Mouse (Mus musculus) liver, postnatal 0 days (tissue): ENCODE measurements around the gene Hps5. TPM values are rescaled to one million over a fixed set of nuclear protein-coding genes. Genes with fewer than 3 reads are reported as not detected.

Source experiments
- ATAC-seq: fragments of 200-750 bp; cut with Nextera tagmentation; 2 replicates; pipeline ENCODE4 v1.8.0; 2017; ENCODE audit warnings: mild to moderate bottlenecking, moderate library complexity
- DNase-seq: peaks from one replicate; pipeline ENCODE4 v3.0.0-alpha.2; 2016
- H3K27ac ChIP-seq: fragments of 300-500 bp; sonication (generic); 2 replicates; pipeline ENCODE4 v1.5.1; 2014; ENCODE audit warnings: antibody characterized with exemption, moderate library complexity, mild to moderate bottlenecking, low read depth
- H3K27me3 ChIP-seq: fragments of 300-500 bp; sonication (generic); 2 replicates; pipeline ENCODE4 v1.6.1; 2014; ENCODE audit warnings: low read length, control low read depth, mixed read lengths; ENCODE audit not compliant: insufficient read depth
- H3K36me3 ChIP-seq: fragments of 300-500 bp; sonication (generic); replicated peaks from 2 replicates; pipeline ENCODE4 v1.6.1; 2014; ENCODE audit warnings: mild to moderate bottlenecking, control low read depth, low read length, moderate library complexity, mixed read lengths; ENCODE audit not compliant: insufficient read depth
- H3K4me1 ChIP-seq: fragments of 300-500 bp; sonication (generic); 2 replicates; pipeline ENCODE4 v1.6.1; 2014; ENCODE audit warnings: antibody characterized with exemption, mild to moderate bottlenecking, control low read depth; ENCODE audit not compliant: insufficient read depth
- H3K4me2 ChIP-seq: fragments of 300-500 bp; sonication (generic); 2 replicates; pipeline ENCODE4 v1.6.1; 2014; ENCODE audit warnings: low read depth, mild to moderate bottlenecking, low read length, moderate library complexity, mixed read lengths
- H3K4me3 ChIP-seq: fragments of 300-500 bp; sonication (generic); 2 replicates; pipeline ENCODE4 v1.5.1; 2014; ENCODE audit warnings: low read depth, low read length
- H3K9ac ChIP-seq: fragments of 300-500 bp; sonication (generic); replicated peaks from 2 replicates; pipeline ENCODE4 v1.6.1; 2014; ENCODE audit warnings: mild to moderate bottlenecking, moderate library complexity
- H3K9me3 ChIP-seq: fragments of 300-500 bp; sonication (generic); 2 replicates; pipeline ENCODE4 v1.6.1; 2016; ENCODE audit warnings: mild to moderate bottlenecking, control low read depth, low read length, mixed read lengths
- CTCF ChIP-seq: sonication (generic); IDR thresholded peaks from 2 replicates; pipeline ENCODE4 v1.5.1; 2016; ENCODE audit warnings: antibody characterized with exemption, low read depth
- EP300 ChIP-seq: IDR thresholded peaks from 2 replicates; pipeline ENCODE4 v1.6.1; 2016; ENCODE audit warnings: antibody characterized with exemption, low read depth, mild to moderate bottlenecking
- WGBS: fragments of 180-500 bp; shearing (Covaris S2); extraction: QIAGEN DNeasy Blood & Tissue Kit; methylation state at CpG from one replicate; pipeline ENCODE4 v1.1.7; 2014; ENCODE audit not compliant: insufficient replicate concordance; 5-methylcytosine and 5-hydroxymethylcytosine counted together
- polyA plus RNA-seq: library from polyadenylated mRNA; unstranded; fragments of >200 nt; fragmentation: Nextera tagmentation; extraction: Ambion mirVana; gene quantifications from 2 replicates; pipeline ENCODE4 v1.2.1, GENCODE M21; 2015

Gene Hps5
- polyA plus RNA-seq, 1 experiment from 2014 or later: 3.6 TPM

- no peaks in the 10 kb centered on the region for H3K27me3 ChIP-seq
- no peak for TF ChIP-seq CTCF
- ATAC-seq (no peak), DNase-seq (no peak)
- no peaks in the 10 kb centered on the region for H3K36me3 ChIP-seq
- H3K4me3 ChIP-seq: no peak overlapping the region
- H3K4me2 ChIP-seq: 0 out of 2 replicates have a peak overlapping the region, but pooled peaks have one; percentile 1
- H3K27ac ChIP-seq: peak overlapping the region; percentile 99
- 48% methylated on average over 4 of the region's 4 CpGs for WGBS
- H3K4me1 ChIP-seq: peaks cover 59% of the 10 kb centered on the region
- H3K9ac ChIP-seq: no peak overlapping the region
- H3K9me3 ChIP-seq: no peaks in the 10 kb centered on the region
Observed at GRCm38 (mm10) chr7:46840326-46840725, 44.5 kb upstream of the Hps5 start.

DNA sequence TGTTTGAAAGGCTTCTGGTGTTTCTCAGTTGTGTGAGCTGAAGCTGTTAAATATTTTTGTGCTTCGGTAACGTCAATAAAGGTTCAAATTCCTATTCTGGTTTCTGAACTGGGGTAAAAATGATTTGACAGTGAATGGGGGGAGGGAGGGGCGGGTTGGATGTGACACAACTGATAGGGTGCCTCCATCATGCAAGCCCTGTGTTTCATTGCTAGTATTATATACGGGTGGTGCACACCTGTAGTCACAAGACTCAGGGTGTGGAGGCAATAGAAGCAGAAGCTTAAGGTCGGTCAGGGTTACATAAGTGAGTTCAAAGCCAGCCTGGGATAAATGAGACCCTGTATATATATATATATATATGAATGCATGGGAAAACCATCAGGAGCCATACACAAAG lies 44.0 kb upstream of the Hps5 start:
- Histone ChIP-seq H3K36me3 (no peaks in the 10 kb centered on the region), H3K4me2 (0 out of 2 replicates have a peak overlapping the region, but pooled peaks have one; percentile 1), H3K27me3 (no peaks in the 10 kb centered on the region), H3K9me3 (no peaks in the 10 kb centered on the region), H3K9ac (no peak overlapping the region), H3K4me1 (peaks cover 57% of the 10 kb centered on the region), H3K4me3 (no peak overlapping the region), H3K27ac (peak overlapping the region; percentile 99)
- TF ChIP-seq EP300: no peak
- 52% methylated on average over 5 of the region's 5 CpGs for WGBS
- ATAC-seq (peak; percentile 52), DNase-seq (no peak)

DNA sequence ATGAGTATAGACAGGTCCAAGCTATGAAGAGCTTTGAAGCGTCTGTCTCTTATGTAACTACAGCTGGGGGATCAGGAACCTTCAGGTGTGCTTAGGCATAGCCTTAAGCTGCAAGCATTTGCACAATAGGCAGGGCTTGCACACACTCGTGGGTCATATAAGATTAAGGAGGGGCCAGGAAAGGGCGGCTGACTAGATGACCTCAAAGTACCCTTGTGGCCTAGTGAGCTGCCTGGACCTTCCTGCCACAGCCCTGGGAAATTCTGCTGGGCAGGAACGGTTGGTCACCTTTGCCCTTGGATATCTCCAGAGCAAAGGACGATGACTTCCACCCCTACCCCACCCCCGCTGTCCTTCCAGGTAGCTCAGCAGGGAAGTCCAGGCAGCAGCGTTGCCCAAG lies 43.6 kb upstream of the Hps5 start:
- Histone ChIP-seq H3K27ac (peak overlapping the region; percentile 99), H3K36me3 (no peaks in the 10 kb centered on the region), H3K4me3 (no peak overlapping the region), H3K9ac (peak overlapping the region; percentile 37; the same call in 1 of the 2 replicates), H3K4me1 (peaks cover 54% of the 10 kb centered on the region), H3K27me3 (no peaks in the 10 kb centered on the region), H3K9me3 (no peaks in the 10 kb centered on the region), H3K4me2 (peak overlapping the region; percentile 63)
- TF ChIP-seq CTCF (no peak), EP300 (peak; percentile 34; the same call in 1 of the 2 replicates)
- 28% methylated on average over 7 of the region's 7 CpGs for WGBS
- DNase-seq (peak; percentile 57), ATAC-seq (peak; percentile 76)

- H3K27ac ChIP-seq: peak overlapping the region; percentile 99
- 6% methylated on average over 8 of the region's 8 CpGs for whole genome bisulfite sequencing
- H3K4me1 ChIP-seq: peaks cover 55% of the 10 kb centered on the region
- peak overlapping the region; percentile 37; the same call in 1 of the 2 replicates for H3K9ac ChIP-seq
- ATAC-seq (peak; percentile 17), DNase-seq (peak; percentile 44)
- H3K27me3 ChIP-seq: no peaks in the 10 kb centered on the region
- H3K4me3 ChIP-seq: no peak overlapping the region; the same call in 1 of the 2 replicates
- H3K9me3 ChIP-seq: no peaks in the 10 kb centered on the region
- TF ChIP-seq EP300 (no peak), CTCF (no peak)
- peak overlapping the region; percentile 63 for H3K4me2 ChIP-seq
- no peaks in the 10 kb centered on the region for H3K36me3 ChIP-seq
Observed at GRCm38 (mm10) chr7:46838891-46839302, 43.0 kb upstream of the Hps5 start.

- H3K4me1 ChIP-seq: peaks cover 62% of the 10 kb centered on the region
- H3K4me2 ChIP-seq: peak overlapping the region; percentile 63
- peak overlapping the region; percentile 73 for H3K9ac ChIP-seq
- ATAC-seq (peak; percentile 53), DNase-seq (peak; percentile 58)
- H3K9me3 ChIP-seq: no peaks in the 10 kb centered on the region
- TF ChIP-seq CTCF (no peak), EP300 (peak; percentile 76)
- no peaks in the 10 kb centered on the region for H3K27me3 ChIP-seq
- WGBS: 4% methylated on average over 9 of the region's 9 CpGs
- no peaks in the 10 kb centered on the region for H3K36me3 ChIP-seq
- H3K27ac ChIP-seq: peak overlapping the region; percentile 99
- H3K4me3 ChIP-seq: peak overlapping the region; percentile 36
Observed at GRCm38 (mm10) chr7:46838104-46838671, 42.3 kb upstream of the Hps5 start.

- no peaks in the 10 kb centered on the region for H3K27me3 ChIP-seq
- H3K9me3 ChIP-seq: no peaks in the 10 kb centered on the region
- peaks cover 64% of the 10 kb centered on the region for H3K4me1 ChIP-seq
- H3K36me3 ChIP-seq: no peaks in the 10 kb centered on the region
- H3K4me2 ChIP-seq: peak overlapping the region; percentile 63
- TF ChIP-seq CTCF: no peak
- no peak for TF ChIP-seq EP300
- 0 out of 2 replicates have a peak overlapping the region, but pooled peaks have one; percentile 36 for H3K4me3 ChIP-seq
- 81% methylated on average over 5 of the region's 5 CpGs for WGBS
- no peak for DNase-seq
- H3K9ac ChIP-seq: peak overlapping the region; percentile 73
- H3K27ac ChIP-seq: peak overlapping the region; percentile 99
- no peak for ATAC-seq
Observed at GRCm38 (mm10) chr7:46837073-46837472, 41.2 kb upstream of the Hps5 start.
